Mouse (Mus musculus): Measurements from ENCODE around the gene Cldn18.

Gene Cldn18

DNA sequence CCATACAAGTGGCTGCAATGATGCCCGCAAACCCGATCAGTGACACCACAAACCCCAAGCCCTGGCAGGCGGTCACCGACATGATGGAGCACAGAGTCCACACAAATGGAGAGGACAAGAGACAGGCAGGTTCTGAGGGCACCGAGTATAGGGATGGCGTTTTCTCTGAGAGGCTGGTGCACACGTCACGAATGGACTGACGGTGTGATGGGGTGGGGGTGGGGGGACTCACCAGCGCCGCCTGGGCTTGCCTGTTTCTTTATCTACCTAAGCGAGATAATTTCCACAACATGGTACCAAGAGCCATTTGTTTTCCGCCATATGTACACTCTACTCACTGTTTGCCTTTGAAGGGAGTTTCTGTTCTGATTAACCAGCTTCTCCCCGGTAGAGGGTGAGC lies at the start of gene Cldn18:
TSS of gene Cldn18 (minus strand) at position 134 of the 400 bp plus-strand sequence.
- in situ Hi-C loops (cut with MboI, MseI): no loop called here

DNA sequence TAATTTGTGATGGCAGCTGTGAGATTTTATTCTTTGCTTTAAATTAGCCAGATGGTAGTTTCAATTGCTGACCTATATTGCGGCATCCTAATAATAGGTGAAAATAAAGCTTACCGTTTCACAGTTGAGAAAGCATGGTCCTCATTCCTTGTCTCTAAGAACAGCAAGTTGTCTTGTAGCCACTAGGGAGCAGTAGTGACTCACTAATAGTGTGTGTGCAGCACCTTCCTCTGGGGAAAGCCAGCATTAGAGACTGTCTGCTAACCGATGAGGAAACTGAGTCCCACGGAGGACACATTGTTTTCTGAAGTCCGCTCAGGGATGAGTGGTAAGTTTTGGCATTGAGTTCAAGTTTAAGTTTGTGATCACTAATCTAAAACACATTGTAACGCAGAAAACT lies 46.5 kb upstream of the Cldn18 start:
- in situ Hi-C loops (cut with MboI, MseI): no loop called here

DNA sequence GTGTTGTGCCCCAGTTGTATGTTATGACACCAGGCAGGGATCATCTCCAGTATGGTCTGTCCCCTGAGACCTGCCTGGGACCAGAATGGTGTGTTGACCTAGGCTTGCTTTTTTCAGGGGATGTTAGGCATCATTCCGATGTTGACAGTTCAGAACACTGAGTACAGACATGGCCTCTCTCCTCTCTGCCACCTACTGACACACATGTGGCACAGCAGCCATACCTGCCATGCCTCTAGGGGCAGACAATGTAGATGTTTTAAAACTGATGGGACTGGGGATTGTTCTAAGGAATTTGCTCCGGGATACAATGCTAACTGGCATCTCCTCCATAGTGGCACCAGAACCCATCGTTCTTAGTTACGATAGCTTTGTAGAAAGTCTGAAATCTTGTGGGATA lies 33.2 kb upstream of the Cldn18 start:
- in situ Hi-C loops (cut with MboI, MseI): no loop called here

DNA sequence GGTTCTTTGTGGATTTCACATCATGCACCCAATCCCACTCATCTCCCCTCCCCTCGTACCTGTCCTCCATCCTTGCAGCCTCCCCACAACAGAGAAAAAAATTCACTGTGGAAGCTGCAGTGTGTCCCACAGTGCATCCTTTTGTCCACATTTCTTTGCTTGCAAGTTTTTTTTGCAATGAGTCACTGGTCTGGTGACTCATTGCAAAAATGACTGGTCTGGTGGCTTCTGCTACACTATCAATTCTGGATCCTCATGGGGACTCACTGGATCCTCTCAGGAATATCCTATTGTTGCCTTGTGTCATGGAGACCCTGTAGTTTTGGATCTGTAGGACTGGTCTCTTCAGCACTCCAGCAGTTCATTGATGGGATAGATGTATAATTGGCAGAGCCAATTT lies 31.2 kb upstream of the Cldn18 start:
- in situ Hi-C loops (cut with MboI, MseI): no loop called here

DNA sequence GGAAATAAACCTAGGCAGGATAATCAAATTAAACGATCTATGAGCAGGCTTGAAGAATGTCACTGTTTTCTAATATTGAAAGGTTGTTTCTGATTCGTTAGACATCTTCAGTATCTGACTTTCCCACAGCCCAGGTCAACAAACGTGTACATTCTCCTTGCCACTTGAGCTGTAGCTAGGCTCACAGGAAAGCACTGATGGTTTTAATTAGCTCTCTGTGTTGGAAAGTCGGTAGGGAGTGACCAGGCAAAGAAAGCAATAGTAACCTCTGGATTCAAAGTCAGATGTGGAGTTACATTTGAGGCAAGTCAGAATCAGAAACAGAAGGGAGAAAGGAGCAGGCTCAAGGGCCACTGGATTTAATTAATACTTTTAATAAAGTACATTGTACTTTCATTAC lies 30.7 kb upstream of the Cldn18 start:
- in situ Hi-C loops (cut with MboI, MseI): no loop called here

DNA sequence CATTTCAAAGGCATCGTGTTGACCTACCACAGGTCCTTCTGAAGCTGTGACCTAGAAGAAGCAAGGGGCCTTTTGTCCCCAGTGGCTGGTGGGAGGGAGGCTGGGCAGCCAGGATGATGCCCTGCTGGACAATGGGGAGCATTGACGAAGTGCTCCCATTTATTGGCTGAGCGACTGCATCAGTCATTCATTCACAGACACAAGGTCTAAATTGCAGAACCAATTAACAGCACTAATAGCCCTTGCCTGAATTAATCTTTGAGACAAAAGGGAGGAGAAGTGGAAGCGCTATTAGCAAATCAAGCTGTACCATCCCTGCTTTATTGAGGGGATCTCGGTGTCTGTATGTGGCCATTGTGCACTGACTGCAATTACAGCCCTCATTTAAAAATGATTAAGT lies 27.5 kb upstream of the Cldn18 start:
- in situ Hi-C loops (cut with MboI, MseI): no loop called here

DNA sequence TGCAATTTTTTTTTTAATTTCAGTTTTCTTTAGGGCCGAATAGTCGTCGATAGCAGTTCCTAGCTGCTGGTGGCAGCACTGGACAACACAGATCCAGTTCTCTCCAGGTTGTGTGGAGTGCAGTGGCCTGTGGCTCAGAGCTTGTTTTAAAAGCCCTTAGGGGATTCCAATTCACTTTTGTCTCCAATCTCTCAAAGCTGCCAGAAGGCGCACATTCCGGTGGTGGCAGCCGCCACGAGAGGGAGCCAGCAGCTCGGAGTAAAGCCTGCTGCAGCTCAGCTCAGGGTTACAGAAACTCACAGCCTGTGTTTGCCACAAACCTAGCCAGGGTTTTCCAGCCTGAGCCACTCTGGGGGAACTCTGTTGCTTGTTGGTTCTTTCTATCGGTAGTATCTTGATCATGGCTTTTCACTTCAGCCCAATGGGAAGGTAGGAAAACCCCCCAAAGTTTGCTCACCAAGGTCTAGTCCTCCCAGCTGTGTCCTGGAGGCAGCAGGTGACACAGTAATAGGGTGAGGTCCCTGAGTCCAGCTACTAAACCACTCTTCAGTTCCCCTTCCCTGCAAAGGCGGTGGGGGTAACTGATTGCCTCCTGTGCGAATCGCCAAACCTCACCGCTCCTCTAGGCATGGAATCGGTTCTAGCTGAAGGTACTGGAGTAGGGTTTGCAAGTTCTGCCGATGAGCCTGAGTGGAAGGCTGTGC lies 13.0 kb upstream of the Cldn18 start:
- in situ Hi-C loops (cut with MboI, MseI): no loop called here

DNA sequence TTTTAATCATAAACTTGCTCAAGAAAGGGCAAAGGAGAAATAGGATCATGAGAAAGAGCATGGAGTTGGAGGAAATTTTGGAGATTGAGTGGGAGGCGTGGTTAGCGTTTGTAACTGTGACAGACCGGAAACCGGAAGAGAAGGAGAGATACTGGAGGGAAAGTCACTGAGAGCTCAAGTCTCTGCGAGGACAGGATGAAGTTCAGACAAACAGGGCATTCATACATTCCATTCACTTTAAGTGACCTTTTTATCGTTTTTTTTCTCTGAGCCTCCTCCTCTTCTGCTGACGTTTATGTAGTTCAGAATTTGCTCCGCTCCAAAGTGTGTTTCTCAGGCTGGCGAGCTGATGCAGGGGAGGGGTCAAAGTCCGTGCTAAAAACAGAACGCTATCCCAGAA lies 10.8 kb upstream of the Cldn18 start:
- in situ Hi-C loops (cut with MboI, MseI): no loop called here

DNA sequence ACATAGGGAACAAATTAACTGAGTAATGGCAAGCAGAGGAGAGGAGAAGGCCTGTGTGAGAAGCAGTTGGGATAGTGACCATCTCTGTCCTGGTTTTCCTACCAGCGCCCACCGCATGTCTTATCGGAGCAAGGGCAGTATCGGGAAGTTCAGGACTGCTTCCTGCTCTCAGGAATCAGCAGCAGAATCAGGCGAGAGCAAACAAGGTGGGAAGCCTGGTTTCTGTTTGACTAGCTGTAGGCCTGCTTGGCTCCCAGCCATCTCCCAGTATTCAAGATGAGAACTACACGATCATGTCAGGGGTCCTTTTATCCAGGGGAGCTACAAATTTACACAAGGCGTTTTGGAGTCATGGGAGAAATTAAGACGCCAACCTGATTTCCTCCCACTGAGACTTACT lies 8.2 kb upstream of the Cldn18 start:
- in situ Hi-C loops (cut with MboI, MseI): no loop called here

DNA sequence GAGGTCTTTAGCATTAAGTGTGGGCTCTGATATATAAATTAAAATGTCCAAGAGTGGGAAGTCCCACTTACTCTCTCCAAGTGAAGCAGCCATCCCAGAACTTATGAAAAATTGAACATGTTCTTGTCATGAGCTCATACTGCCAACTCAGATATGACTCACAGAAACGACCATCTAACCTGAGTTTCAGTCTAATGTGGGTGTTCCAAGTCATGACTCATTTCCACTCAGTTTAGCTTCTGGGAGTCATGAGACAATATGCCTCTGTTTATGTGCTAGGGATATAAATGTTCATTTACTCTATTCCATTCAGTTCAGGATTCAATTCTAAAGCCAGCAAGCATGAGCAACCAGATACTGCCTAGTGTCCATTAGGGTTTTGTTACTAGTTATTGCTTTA lies 2.9 kb upstream of the Cldn18 start:
- in situ Hi-C loops (cut with MboI, MseI): no loop called here

DNA sequence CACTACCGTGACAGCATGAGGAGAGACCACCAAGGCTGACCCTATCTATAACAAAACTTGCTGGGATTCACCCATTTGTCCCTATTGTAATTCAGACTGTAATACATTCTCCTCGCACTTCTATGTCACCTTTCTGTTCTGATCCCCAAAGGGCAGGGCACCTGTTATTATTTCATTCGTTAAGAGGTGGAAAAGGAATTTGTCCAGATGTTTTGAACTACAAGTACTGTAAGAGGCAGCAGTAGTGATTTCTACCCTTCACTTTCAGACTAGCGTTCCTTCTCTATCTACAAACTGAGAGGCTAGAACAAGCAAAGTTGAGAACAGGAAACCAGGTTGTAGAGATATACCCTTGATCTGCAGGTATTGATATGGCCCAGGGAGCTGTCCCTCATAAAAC lies 6.8 kb downstream of the Cldn18 start:
- in situ Hi-C loops (cut with MboI, MseI): no loop called here

DNA sequence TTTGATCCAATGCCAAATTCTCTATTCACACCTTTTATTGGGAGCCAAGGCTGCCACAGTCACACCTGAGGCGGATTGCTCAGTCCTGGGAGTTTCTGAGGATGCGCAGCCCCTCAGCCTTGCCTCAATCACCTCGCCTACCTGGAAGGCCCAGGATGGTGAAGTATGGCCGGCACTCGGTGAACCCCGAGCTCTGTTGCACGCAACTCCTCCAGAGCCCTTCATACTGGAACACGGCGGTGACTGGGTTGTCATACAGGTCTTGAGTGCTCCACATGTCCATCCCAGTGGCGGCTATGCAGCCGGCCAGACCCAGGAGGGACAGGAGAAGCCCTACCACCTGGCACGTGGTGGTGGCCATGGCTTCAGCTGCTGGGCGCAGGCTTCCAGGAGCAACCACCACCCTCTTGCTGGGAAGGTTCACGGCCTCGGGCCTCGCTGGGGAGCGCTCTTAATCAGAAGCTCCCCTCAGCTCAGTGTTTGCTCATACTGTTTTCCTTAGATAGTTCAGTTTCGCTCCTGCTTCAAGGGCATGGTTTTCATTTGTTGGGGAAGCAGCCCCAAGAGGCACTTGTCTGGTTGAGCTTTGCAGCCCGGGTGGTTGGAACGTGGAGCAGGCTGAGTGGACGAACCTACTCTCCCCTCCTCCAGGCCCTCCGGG lies 7.3 kb downstream of the Cldn18 start:
- in situ Hi-C loops (cut with MboI, MseI): no loop called here

DNA sequence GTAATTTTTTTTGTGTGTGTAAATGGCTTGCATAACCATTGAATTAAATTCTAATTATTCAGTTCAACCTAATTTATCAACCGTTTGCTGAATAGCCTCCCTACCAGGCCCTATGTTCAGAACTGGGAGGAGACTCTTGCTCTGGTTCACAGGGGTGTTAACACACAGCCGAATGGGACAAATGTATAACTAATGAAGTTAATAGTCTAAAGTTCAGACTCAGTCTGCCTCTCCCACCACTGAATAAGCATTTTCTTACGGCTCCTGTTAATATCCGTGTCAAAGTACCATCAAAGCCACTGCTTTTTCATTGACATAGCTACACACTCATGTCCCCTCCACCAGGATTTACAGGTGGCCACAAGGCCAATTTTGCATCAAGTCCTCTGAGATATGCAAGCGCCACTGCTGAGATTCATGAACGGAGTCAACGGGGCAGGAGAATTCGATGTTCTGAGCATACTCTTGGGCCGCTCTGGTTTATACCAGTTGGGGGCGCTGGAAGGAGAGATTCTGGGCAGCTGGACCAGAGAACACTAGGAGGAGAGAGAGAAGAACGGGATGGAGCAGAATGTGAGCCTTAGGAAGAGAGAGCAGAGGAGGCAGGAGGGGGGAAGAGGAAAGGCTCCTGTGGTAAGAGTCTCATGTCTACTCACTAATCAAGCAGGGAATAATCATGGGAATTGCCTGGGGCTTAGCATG lies 9.5 kb downstream of the Cldn18 start:
- in situ Hi-C loops (cut with MboI, MseI): no loop called here

DNA sequence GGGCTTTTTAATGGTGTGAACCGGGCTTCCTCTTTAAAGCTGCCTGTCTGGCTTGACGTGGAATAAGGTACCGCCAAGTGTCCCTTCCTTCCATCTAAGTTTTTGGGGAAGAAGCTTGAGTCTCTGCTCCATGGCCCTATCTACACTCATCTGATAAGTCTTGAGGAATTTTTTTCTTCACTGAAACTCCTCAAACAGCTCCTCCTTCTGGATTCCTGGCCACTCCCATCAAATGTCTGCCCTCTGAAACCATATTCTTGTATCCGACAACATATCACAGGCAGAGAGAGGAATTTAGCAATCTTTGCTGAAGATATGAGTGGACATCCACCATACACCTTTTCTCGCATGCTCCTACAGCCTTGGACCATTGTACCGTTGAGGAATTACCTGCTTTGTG lies 10.8 kb downstream of the Cldn18 start:
- in situ Hi-C loops (cut with MboI, MseI): no loop called here

DNA sequence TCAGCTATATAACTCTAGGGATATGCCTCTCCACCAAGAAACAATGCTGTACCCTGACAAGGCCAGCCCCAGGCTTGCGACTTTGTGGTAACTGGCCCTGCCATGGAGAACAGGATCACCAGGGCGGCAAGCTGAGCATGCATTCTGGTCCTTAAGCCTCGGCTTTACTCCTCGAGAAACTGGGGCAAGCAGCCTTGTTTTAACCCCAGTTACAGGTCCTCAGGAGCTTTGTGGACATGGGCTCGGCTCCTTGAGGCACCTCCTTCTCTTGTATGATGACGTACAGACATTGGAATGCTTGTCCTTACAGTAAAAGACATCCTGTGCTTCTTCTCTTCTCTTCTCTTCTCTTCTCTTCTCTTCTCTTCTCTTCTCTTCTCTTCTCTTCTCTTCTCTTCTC lies 13.4 kb downstream of the Cldn18 start:
- in situ Hi-C loops (cut with MboI, MseI): no loop called here

DNA sequence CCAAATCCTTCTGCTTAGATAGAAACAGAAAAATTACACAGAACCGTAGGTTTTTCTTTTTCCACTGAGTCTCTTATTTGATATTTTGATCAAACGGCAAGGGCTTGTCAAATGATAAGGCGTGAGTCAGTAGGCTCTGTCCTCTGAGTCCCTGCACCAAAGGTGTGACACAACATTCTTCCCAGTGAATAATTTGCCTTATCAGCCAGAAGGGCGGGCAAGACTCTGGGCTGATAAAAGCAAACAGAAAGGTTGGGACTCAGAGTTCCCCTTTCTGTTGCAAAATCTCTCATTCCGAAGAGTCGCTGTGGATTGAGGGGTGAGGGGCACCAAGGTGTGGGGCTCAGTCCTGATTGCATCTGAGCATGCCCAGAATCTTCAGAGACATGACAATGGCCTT lies 14.9 kb downstream of the Cldn18 start:
- in situ Hi-C loops (cut with MboI, MseI): no loop called here

DNA sequence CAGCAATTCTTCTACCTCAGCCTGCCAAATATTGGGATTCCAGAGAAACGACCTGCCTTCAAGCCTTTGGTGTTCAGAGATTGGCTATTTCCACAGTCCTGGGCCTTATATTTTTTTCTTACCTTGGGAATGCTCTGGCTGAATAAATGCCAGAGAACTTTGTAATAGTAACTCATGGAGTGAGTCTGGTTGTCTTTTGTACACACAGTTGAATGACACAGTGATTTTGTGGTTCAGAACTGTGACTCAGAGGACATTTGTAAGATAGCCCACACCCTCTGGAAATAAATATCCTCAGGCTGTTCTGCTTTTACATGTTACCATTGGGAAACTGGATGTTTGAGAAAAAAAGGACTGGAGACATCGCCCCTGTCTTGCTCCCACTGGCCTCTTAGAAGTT lies 15.9 kb downstream of the Cldn18 start:
- in situ Hi-C loops (cut with MboI, MseI): no loop called here

DNA sequence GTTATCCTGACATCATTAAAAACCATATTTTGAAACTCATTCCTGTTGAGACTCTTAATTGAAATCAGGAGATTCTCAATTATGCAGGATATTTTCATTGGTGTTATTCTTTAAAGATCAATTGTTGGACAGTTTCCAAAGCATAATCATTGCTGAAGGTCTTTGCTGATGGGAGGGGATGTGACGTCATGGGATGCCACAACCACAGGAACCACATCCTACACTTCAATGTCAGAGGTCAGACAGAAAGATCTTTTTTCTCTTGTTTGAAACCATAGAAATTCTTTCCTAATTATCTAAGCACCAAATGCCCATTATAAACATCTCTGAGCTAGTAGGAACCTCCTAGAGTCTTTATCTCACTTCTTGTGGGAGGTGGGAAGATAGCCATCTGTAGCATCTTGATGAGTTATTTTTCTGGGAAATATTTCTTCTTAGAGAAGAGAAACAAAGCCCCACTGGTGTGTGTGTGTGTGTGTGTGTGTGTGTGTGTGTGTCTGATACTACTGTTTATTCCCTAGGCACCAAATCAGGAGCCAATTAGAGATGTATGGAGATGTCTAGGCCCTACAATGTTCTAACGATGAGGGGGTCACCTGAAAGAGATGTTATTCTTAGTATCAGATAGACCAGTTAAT lies 17.2 kb downstream of the Cldn18 start:
- in situ Hi-C loops (cut with MboI, MseI): no loop called here

DNA sequence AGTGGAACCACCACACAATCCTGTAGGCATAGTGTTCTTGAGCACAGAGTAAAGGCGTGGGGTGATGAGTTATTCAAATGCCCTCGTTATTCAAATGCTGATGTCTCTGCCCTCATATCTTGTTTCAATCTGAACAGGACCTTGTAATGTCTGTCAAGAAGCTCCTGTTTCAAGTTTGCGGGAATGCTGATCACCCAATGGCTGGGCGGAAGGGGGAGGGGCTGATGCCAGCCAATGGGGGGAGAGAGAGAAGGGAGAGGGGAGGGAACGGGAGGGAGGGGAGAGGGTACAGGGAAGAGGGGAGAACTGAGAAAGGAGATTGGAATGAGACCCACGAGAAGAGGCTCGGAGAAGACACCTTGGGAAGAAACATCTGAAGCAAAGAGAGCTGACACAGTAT lies 22.1 kb downstream of the Cldn18 start:
- in situ Hi-C loops (cut with MboI, MseI): no loop called here

DNA sequence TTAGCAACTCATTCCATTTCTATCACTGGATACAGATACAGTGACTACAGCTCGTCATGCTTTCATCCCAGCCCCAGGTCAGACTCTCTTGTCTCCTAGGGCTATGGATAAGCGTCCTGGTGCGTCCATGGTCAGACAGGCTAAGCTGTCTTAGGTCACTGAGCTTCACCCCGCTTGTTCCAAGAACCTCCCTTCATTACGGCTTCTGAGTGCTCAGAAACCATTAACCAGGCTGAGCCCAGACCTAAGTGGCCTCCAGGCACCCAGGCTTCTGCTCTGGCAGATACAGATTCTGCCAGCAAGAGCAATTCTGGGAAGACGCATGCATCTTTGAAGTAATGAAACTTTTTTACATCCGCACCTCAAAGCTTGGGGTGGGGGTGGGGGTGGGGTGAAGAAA lies 26.7 kb downstream of the Cldn18 start:
- in situ Hi-C loops (cut with MboI, MseI): no loop called here

DNA sequence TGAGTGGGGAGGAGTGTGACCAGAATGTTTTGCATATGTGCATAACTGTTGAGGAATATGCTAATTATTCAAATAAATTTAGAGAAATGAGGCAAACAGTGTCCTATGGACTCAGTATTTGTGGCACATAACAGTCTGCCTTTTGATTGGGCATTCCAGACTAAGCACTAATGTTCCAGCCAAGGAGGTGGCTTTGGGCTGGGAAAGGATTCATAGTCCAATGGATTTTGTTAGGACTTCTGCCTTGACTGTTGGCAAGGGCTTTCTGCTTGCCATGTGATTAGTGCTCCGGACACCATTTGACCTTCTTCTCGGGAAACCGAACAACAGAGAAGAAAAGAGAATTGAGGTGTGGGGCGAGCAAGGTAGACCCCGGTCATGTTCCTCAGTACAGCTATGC lies 27.3 kb downstream of the Cldn18 start:
- in situ Hi-C loops (cut with MboI, MseI): no loop called here

DNA sequence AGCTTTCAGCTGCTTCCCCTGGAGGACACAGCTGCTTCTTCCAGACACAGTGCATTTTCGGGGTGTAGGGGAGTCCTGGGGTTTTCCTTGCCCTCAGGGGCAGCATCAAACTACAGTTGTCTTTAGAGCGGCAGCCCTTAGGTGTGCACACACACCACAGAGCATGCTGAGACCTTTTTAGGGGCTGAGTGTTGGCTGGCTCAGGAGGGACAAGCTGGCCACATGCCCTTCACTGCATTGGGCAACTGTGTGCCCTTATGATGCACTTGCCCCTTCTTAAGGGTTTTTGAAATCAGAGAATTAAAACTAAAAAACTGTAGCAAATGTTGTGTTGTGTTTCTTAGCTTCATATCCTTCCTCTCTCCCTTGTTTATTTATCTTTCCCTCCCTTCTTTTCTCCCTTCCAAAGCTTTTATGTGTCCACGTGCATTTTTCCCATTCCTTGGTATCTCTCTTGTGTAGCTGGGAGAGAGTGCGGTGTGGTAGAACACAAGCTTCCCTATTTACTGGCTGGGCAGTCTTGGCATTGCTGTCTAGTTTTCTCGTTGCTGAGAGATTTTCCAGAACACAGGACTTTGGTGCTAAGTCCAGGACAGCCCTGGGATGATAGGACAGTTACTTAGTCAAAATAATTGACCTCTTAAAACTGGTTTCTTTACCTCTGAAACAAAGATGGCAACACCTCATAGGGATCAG lies 31.4 kb downstream of the Cldn18 start:
- in situ Hi-C loops (cut with MboI, MseI): no loop called here

Measured in regulatory T cell (primary cell).